Mouse (Mus musculus): Measurements from ENCODE around the gene Prkag3. TPM values are rescaled to one million over a fixed set of nuclear protein-coding genes. Genes with fewer than 3 reads are reported as not detected.

Gene Prkag3
- polyA plus RNA-seq, 1 experiment: 0.06 TPM

DNA sequence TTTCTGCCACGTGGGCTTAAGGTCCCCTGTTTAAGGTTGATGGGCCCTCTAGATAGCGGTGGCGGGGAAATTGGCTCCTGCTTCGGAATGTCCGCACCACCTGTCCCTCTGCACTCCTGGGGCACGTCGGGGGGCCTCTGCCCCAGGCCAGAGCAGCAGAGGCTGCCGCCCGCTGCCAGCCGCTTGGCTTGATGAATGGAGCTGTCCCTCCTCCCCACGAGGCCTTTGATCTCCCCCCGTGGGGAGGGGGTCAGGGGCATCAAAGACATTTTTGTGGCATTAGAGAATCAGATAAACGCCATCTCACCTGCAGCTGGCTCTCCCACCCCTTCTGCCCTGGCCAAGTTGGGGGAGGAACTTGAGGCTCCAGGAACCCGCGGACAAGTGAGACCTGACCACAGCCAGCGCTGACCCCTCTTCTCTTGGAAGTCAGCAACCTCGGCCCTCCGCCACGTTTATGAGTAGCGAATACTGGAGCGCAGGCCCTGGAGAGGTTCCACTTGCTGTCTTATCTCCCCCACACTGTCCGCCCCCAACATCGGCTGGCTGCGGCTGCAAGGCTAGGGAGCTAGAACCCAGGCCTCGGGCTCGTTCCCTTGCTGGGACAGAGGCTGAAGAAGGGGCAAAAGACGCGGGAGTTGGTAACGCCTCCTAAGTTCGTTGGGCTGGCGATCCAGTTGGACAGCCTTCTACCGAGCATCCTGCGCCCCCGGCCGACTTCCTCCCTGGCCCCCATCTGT, 21.9 kb upstream of the Prkag3 start:
- no peak for DNase-seq (ENCODE audit: low read depth in 1 of 2, low spot score in 2 of 2)
- no peak overlapping the region for H3K27ac ChIP-seq (ENCODE audit: insufficient read depth, low read length)
- no peaks in the 10 kb centered on the region; the same call in none of the 2 replicates for H3K4me1 ChIP-seq (ENCODE audit: control insufficient read depth, insufficient read depth, insufficient read length)
- TF ChIP-seq CTCF (IDR thresholded peaks at IDR 0.05; ENCODE audit: extremely low read depth, insufficient read depth, insufficient read length, insufficient replicate concordance) (no peak), POLR2A (IDR thresholded peaks at IDR 0.05; ENCODE audit: low read depth, low read length) (no peak)
- no peaks in the 10 kb centered on the region for H3K36me3 ChIP-seq (ENCODE audit: control insufficient read depth, insufficient read depth, low read length)
- H3K4me3 ChIP-seq (ENCODE audit: extremely low read depth, insufficient read depth, insufficient read length): no peak overlapping the region
- WGBS: 9% methylated on average over 35 of the region's 35 CpGs
- peaks cover 17% of the 10 kb centered on the region for H3K27me3 ChIP-seq (ENCODE audit: control insufficient read depth, insufficient read depth, low read length)

- TF ChIP-seq POLR2A (IDR thresholded peaks at IDR 0.05; ENCODE audit: low read depth, low read length) (no peak), CTCF (IDR thresholded peaks at IDR 0.05; ENCODE audit: extremely low read depth, insufficient read depth, insufficient read length, insufficient replicate concordance) (peak; percentile 38; the same call in 1 of the 2 replicates)
- Histone ChIP-seq H3K27ac (ENCODE audit: insufficient read depth, low read length) (no peak overlapping the region), H3K4me1 (ENCODE audit: control insufficient read depth, insufficient read depth, insufficient read length) (no peaks in the 10 kb centered on the region), H3K4me3 (ENCODE audit: extremely low read depth, insufficient read depth, insufficient read length) (no peak overlapping the region), H3K27me3 (ENCODE audit: control insufficient read depth, insufficient read depth, low read length) (no peaks in the 10 kb centered on the region; the same call in 1 of the 2 replicates), H3K36me3 (ENCODE audit: control insufficient read depth, insufficient read depth, low read length) (no peaks in the 10 kb centered on the region)
- peak; percentile 47 to 61 for DNase-seq (ENCODE audit: low read depth in 1 of 2, low spot score in 2 of 2)
- WGBS: 0% methylated on average over 6 of the region's 6 CpGs
Observed at GRCm38 (mm10) chr1:74763081-74763480, 14.1 kb upstream of the Prkag3 start.

DNA sequence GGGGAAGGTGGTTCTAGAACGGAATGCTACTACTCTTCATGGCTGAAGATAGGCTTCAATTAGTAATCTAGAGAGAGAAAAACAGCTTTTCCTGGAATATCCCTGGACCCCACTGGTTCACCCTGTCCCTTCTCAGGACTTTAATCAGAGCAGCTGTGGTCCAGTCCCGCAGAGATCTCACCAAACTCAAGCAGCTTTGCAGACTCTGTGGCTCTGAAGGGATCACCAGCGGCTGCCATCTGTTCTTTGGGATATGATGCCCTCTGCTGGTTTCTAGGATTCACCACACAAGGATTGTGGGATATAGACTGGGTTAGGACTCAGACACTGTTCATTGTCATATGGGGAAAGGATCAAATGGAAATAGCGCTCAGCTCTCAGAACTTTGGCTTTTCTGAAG, 10.8 kb upstream of the Prkag3 start:
- TF ChIP-seq CTCF (IDR thresholded peaks at IDR 0.05; ENCODE audit: extremely low read depth, insufficient read depth, insufficient read length, insufficient replicate concordance) (peak; percentile 17; the same call in 1 of the 2 replicates), POLR2A (IDR thresholded peaks at IDR 0.05; ENCODE audit: low read depth, low read length) (no peak)
- Histone ChIP-seq H3K27me3 (ENCODE audit: control insufficient read depth, insufficient read depth, low read length) (no peaks in the 10 kb centered on the region), H3K36me3 (ENCODE audit: control insufficient read depth, insufficient read depth, low read length) (no peaks in the 10 kb centered on the region), H3K4me1 (ENCODE audit: control insufficient read depth, insufficient read depth, insufficient read length) (no peaks in the 10 kb centered on the region), H3K27ac (ENCODE audit: insufficient read depth, low read length) (no peak overlapping the region), H3K4me3 (ENCODE audit: extremely low read depth, insufficient read depth, insufficient read length) (no peak overlapping the region)
- 33% methylated on average over 4 of the region's 4 CpGs for WGBS
- no peak for DNase-seq (ENCODE audit: low read depth in 1 of 2, low spot score in 2 of 2)

DNA sequence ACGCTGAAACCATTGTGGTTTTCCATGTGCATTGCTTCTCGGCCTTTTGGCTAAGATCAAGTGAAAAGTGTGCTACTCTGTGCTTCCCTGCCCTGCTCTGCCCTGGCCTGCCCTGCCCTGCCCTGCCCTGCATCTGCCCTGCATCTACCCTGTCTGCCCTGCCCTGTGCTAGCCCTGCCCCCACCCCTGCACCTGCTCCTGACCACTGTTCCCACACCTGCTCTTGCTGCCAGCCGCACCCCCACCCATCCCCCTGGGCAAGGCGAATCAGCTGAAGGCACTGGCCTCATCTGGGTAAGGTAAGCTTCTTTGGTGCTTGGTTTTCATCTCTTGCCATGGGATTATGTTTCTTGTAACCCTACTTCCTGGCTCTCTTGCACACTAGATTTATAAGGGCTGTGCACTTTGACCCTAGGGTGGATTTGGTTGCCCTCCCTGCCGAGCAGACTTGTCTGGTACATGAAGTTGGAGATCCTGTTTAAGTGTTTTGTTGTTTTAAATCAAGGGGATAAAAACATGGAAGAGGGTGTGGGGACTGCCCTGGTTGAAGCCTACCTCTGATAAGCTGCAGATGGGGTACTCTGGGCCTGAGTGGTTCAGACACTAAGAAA, 5.3 kb upstream of the Prkag3 start:
- Histone ChIP-seq H3K27ac (ENCODE audit: insufficient read depth, low read length) (no peak overlapping the region), H3K27me3 (ENCODE audit: control insufficient read depth, insufficient read depth, low read length) (no peaks in the 10 kb centered on the region), H3K36me3 (ENCODE audit: control insufficient read depth, insufficient read depth, low read length) (no peaks in the 10 kb centered on the region), H3K4me1 (ENCODE audit: control insufficient read depth, insufficient read depth, insufficient read length) (peaks cover 8% of the 10 kb centered on the region; the same call in 1 of the 2 replicates), H3K4me3 (ENCODE audit: extremely low read depth, insufficient read depth, insufficient read length) (no peak overlapping the region)
- 31% methylated on average over 5 of the region's 5 CpGs for WGBS
- no peak for TF ChIP-seq CTCF (IDR thresholded peaks at IDR 0.05; ENCODE audit: extremely low read depth, insufficient read depth, insufficient read length, insufficient replicate concordance)
- TF ChIP-seq POLR2A (IDR thresholded peaks at IDR 0.05; ENCODE audit: low read depth, low read length): no peak
- DNase-seq (ENCODE audit: low read depth in 1 of 2, low spot score in 2 of 2): no peak

GRCm38 (mm10) chr1:74753266-74753974, 4.4 kb upstream of the Prkag3 start:
- 30% methylated on average over 8 of the region's 8 CpGs for WGBS
- no peak for TF ChIP-seq POLR2A (IDR thresholded peaks at IDR 0.05; ENCODE audit: low read depth, low read length)
- TF ChIP-seq CTCF (IDR thresholded peaks at IDR 0.05; ENCODE audit: extremely low read depth, insufficient read depth, insufficient read length, insufficient replicate concordance): no peak
- H3K27me3 ChIP-seq (ENCODE audit: control insufficient read depth, insufficient read depth, low read length): no peaks in the 10 kb centered on the region

DNA sequence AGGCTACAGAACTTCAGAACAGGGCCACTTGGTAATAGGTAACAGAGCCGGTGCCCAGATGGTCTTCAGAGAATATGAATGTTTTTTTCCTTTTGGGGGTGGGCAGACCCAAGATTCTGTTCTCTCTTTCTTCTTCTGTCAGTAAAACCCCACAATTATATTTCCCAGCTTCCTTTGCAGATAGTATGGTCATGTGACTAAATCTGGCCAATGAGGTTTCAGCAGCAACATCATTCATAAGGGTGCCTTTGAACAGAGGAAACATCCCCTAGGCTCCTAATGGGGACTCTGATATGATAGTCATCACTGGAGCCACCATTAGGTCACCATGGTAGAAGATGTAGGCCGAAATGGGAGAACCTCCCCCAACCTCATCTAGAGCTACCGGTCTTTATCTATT, 3.8 kb upstream of the Prkag3 start:
- TF ChIP-seq POLR2A (IDR thresholded peaks at IDR 0.05; ENCODE audit: low read depth, low read length) (no peak), CTCF (IDR thresholded peaks at IDR 0.05; ENCODE audit: extremely low read depth, insufficient read depth, insufficient read length, insufficient replicate concordance) (no peak)
- Histone ChIP-seq H3K4me1 (ENCODE audit: control insufficient read depth, insufficient read depth, insufficient read length) (peaks cover 8% of the 10 kb centered on the region; the same call in 1 of the 2 replicates), H3K4me3 (ENCODE audit: extremely low read depth, insufficient read depth, insufficient read length) (no peak overlapping the region), H3K36me3 (ENCODE audit: control insufficient read depth, insufficient read depth, low read length) (no peaks in the 10 kb centered on the region), H3K27me3 (ENCODE audit: control insufficient read depth, insufficient read depth, low read length) (no peaks in the 10 kb centered on the region), H3K27ac (ENCODE audit: insufficient read depth, low read length) (no peak overlapping the region)
- WGBS: 90% methylated on average over 3 of the region's 3 CpGs
- no peak for DNase-seq (ENCODE audit: low read depth in 1 of 2, low spot score in 2 of 2)

More at GRCm38 (mm10) chr1:74753266-74753974, 4.4 kb upstream of the Prkag3 start:
- Histone ChIP-seq H3K36me3 (ENCODE audit: control insufficient read depth, insufficient read depth, low read length) (no peaks in the 10 kb centered on the region), H3K4me3 (ENCODE audit: extremely low read depth, insufficient read depth, insufficient read length) (no peak overlapping the region), H3K4me1 (ENCODE audit: control insufficient read depth, insufficient read depth, insufficient read length) (peaks cover 8% of the 10 kb centered on the region; the same call in 1 of the 2 replicates), H3K27ac (ENCODE audit: insufficient read depth, low read length) (no peak overlapping the region)
- no peak for DNase-seq (ENCODE audit: low read depth in 1 of 2, low spot score in 2 of 2)
